Mouse (Mus musculus): ENCODE measurements around the gene Adcy10.
A peak's percentile ranks its signal among the peaks of the same experiment; 100 is the strongest.

The Adcy10 gene

GRCm38 (mm10) chr1:165520716-165521115 is 35.7 kb downstream of the Adcy10 start:
- no peak for DNase-seq (ENCODE audit: low read depth, low spot score)

DNA sequence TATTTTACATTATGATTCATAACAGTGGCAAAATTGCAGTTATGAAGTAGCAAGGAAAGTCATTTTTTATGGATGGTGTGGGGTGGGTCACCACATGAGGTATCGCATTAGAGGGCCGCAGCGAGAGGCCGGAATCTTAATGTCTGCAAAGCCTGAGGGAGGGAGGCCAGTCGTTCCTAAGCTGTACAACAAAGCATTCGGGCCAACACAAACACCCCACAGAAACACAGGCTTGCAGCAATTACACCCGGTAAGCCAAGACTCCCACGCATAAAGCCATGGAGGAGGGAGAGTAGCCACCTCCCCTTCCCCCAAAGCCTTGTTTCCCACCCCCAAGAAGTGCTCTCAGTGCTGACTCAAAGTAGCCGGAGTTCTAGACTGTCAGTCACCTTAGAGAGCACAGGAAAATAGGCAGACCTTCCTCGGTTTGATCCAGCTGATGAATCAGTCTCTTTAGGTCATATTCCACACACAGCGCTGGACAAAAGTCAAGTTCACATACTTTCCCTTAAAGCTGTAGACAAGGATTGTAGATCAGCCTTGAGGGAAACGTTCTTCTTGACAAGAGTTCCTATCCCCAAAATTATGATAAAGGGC is 51.2 kb downstream of the Adcy10 start:
- no peak for DNase-seq (ENCODE audit: low read depth, low spot score)

DNA sequence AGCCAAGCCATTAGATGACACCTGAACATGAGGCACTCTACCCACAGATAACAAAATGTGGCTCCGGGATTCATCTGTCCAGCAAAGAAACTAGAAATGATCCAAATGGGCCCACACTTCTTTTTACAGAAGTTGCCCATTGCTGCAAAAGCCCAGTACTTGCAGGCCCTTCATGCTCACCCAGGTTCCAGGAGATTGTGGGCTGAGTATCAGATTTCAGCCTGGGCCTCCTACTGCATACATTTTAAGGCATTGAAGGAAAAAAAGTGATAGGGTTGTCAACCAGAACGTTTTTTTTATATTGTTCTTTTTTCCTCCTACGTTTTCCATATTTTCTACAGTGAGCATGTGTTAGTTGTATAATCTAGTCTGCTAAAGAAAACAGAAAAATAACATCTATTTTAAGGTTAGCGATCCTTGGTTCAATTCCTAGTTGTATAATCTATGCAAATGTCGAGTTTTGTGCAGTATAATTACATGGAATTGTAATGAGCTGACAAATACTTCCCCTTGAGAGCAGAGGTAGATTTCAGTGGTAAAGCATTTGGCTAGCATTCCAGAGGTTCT is 52.3 kb downstream of the Adcy10 start:
- DNase-seq (ENCODE audit: low read depth, low spot score) = no peak

DNA sequence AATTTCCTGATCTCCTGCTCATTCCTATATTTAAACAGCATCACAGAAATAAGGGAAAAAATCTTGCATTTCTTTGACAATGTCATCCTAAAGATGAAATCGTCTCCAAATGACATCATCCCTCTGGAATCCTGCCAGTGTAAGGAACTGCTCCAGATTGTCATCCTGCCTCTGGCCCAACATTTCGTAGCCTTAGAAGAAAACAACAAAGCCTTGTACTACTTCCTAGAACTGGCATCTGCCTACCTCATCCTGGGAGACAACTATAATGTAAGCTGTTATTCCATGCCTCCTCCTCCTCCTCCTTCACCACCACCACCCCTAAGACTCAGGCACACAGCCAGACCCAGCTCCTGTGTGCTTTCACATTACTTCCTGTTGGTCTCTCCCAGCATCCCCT is 71.7 kb downstream of the Adcy10 start:
- no peak for DNase-seq (ENCODE audit: low read depth, low spot score)

DNA sequence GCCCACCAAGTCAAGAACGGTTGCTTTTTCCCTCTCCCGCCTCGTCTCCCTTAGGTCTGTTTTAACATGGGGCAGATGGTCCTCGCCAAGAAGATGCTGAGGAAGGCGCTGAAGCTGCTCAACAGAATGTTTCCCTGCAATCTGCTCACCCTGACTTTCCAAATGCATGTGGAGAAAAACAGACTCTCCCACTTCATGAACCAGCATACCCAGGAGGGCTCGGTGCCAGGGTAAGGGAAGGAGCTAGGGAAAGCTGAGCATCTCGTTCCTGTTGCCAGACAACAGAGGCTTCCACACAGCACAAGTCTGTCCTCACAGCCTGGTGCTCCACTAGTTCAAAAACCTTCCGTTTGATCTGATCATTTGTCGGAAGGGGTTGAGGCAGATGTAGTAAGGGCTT is 74.1 kb downstream of the Adcy10 start:
- DNase-seq (ENCODE audit: low read depth, low spot score) = no peak

DNA sequence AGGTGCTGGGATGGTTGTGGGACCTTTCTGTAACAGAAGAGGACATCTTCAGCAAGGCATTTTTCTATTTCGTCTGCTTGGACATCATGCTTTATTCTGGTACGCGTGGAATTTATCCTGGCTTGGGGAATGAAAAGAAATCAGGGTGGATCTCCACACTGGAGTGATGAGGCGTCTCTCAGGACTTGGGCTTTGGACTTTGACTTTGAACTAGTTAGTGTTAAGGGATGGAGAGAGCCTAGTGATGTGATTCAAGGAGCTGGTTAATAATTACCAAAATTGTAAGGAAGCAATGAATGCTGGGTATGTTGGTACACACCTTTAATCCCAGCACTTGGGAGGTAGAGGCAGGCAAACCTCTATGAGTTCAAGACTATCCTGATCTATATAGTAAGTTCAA is 80.3 kb downstream of the Adcy10 start:
- no peak for DNase-seq (ENCODE audit: low read depth, low spot score)

GRCm38 (mm10) chr1:165567466-165567865 is 82.5 kb downstream of the Adcy10 start:
- DNase-seq (ENCODE audit: low read depth, low spot score) = no peak

- no peak for DNase-seq (ENCODE audit: low read depth, low spot score)
Measured at GRCm38 (mm10) chr1:165576005-165576404, 91.0 kb downstream of the Adcy10 start.

DNA sequence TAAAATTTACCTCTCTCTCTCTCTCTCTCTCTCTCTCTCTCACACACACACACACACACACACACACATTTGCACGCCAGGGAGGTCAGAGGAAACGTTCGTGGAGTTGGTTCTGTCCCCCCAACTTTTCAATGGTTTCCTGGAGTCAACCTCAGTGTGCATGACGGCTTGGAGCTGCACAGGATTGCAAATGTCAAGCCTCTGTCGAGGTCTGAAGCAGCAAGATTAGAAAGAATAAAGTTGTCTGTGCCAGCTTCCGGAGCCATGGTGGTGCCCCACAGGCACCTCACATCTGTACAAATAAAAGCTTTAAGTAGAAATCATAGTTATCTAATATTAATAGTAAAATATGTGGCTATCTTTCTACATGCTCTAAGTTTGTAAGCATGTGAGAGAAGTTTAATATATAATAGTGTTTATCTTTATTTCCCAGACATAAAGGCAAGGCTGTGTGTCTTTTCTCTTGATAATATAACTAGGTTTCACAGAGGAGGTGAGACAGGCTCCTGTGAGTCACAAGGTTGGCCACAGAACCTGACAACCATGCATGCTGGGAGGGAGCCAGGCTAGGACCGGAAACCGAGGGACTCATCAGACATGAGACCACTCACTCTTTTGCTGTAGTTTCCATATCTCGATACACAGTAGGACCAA is 91.6 kb downstream of the Adcy10 start:
- no peak for DNase-seq (ENCODE audit: low read depth, low spot score)

- DNase-seq (ENCODE audit: low read depth, low spot score) = peak; percentile 29
Measured at GRCm38 (mm10) chr1:165579332-165579731, 94.3 kb downstream of the Adcy10 start.

DNA sequence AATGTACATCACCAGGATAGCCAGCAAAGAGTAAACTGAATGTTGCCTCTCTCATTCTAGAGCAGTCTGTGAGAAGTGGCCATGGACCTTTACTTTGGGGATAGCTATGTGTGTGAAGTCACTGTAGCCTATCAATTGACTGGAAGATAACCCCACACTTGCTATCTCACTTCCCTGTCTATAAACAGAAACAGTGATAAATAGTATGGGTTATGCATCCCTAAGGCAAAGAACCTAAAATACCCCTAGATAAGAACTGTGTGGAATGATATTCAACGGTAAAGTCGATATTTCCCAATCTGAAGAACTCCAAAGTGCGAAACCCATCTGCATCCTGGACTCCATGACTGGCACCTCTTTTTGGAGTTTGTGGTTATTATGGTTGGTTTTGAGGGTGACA is 96.3 kb downstream of the Adcy10 start:
- no peak for DNase-seq (ENCODE audit: low read depth, low spot score)

- peak; percentile 79 for DNase-seq (ENCODE audit: low read depth, low spot score)
Measured at GRCm38 (mm10) chr1:165583529-165584184, 98.7 kb downstream of the Adcy10 start.

DNA sequence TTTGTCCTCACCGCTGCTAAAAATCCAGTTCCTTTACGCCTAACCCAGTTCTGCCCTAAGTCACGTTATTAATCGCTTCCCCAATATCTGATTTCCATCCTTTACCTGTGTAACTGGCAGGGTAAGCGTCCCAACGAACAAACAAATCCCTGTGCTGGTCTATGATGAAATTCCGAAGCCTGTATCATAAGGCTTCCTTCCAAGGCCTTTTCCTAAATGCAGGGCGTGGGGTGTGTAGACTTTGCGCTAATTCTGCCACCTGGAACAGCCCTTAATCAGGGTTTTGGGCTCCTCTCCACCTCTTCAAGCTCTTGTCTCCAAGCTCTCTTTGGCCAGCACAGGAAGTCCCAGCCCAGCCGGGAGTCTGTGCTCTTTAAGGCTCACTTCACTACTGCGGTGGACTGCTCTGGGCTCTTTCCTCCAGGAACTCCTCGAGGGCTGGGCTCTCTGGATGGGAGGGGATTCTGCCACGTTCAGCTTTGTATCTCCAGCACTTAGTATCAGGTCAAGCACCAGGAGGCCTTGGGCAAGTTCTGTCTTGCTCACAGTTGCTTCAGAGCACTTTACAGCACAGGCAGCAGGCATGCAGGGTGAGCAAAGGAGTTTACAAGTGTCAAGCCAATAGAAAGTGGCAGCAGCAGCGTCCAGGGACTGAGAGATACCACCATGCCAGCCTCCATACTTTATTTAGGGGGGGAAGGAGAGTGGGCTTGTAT is 100.6 kb downstream of the Adcy10 start:
- no peak for DNase-seq (ENCODE audit: low read depth, low spot score)

DNA sequence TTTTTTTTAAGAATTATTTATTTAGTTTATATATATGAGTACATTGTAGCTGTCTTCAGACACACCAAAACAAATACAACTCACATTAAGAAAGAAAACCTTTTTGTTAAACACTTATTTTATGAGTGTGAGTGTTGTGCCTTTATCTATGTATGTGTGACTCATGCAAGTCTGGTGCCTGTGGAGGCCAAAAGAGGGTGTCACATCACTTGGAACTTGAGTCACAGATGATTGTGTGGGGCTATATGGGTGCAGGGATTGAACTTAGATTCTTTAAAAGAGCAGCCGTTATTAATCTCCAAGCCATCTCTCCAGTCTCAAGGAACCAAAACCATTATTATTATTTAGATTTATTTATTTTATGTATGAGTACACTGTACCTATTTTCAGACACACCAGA is 101.4 kb downstream of the Adcy10 start:
- no peak for DNase-seq (ENCODE audit: low read depth, low spot score)

- no peak for DNase-seq (ENCODE audit: low read depth, low spot score)
Measured at GRCm38 (mm10) chr1:165587845-165588244, 102.9 kb downstream of the Adcy10 start.

DNA sequence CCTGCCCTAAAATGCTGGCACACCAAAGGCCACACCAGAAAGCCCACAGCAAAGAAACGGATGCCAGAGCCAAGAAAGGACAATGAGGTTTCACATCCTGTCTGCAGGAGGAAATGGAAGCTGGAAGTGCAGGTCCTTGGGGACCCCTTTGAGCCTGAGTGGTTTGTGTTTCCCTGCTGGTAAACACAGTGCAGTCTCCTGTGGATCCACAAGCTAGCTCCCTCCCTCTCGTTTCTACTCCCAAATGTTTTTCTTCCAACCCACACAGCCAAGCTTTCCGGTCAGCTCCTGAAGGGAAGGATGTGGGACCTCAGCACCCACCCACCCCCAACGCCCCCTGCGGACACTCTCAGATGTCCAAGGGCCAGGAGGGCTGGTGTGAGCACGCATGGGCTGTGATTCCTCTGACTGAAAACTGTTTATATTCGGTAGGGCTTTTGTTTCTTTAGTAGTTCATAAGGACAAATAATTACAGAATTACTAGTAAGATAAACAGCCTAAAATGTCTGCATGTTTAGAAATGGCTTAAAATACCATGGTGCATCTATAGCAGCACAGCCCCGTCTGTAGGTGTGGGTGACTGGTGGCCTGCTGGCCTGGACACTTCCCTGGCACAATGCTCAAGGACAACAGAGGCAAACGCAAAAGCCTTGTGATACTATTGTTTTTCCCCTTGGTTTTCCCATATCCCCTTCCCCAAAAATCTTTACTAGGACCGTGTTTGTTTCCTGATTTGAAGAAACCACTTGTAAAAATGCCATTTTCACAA is 104.5 kb downstream of the Adcy10 start:
- DNase-seq (ENCODE audit: low read depth, low spot score) = no peak

DNA sequence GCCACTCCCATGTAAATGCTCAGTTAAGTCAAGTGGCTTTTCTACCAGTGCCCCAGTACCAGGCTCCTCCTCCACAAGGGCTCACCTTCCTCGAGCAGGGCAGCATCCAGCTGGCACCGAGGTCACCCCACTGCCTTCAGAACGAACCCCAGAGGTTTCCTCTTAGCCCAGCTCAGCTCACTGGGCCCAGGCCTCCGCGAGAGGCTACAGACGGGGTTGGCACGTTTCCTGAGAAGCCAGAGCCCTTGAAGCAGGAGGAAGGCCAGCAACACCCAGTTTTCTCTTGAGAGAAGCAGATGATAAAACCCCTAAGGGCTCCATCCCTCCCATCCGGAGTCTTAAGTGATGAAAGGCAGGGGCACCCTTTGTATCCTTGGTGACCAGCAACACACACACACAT is 105.8 kb downstream of the Adcy10 start:
- no peak for DNase-seq (ENCODE audit: low read depth, low spot score)

GRCm38 (mm10) chr1:165592295-165593082 is 107.5 kb downstream of the Adcy10 start:
- DNase-seq (ENCODE audit: low read depth, low spot score) = no peak

GRCm38 (mm10) chr1:165594699-165595421 is 109.9 kb downstream of the Adcy10 start:
- no peak for DNase-seq (ENCODE audit: low read depth, low spot score)

GRCm38 (mm10) chr1:165601775-165602280 is 116.8 kb downstream of the Adcy10 start:
- no peak for DNase-seq (ENCODE audit: low read depth, low spot score)

Data from CD4-positive helper T cell, adult 2 months (primary cell).